In genomic region chr17:31924229-31924628, GRCm38 (mm10) we compare ENCODE assay signal across 14 mouse cellular contexts.
"Had no signal": no experiment of that assay in that cellular context is flagged by ENCODE, and none has a peak within 500 bp of the region (broad histone marks: within the 10 kb centered on the region; RNA-seq: fewer than 3 reads in every experiment).

No protein-coding gene starts in this region.

- DNase-seq: layer of hippocampus, postnatal 36 days; liver, embryonic 13.5 days; lung, embryonic 14.5 days; lung, postnatal 36 days; thymus, adult 18-20 months; thymus, postnatal 36 days had no signal

- H3K36me3 ChIP-seq: liver, embryonic 13.5 days; midbrain, embryonic 10.5 days; midbrain, embryonic 15.5 days; neural tube, embryonic 13.5 days had no signal

- H3K27ac ChIP-seq: left cerebral cortex, adult 2 months; liver, embryonic 13.5 days; midbrain, embryonic 10.5 days; midbrain, embryonic 15.5 days; neural tube, embryonic 13.5 days had no signal

- H3K4me1 ChIP-seq: liver, embryonic 13.5 days; midbrain, embryonic 15.5 days had no signal

- H3K27me3 ChIP-seq: liver, embryonic 13.5 days; midbrain, embryonic 15.5 days; neural tube, embryonic 13.5 days had no signal

- H3K9ac ChIP-seq: liver, embryonic 13.5 days; lung, embryonic 14.5 days; midbrain, embryonic 15.5 days; neural tube, embryonic 13.5 days had no signal

- H3K4me2 ChIP-seq: liver, embryonic 13.5 days; lung, embryonic 14.5 days; midbrain, embryonic 15.5 days; neural tube, embryonic 13.5 days had no signal

- H3K9me3 ChIP-seq: liver, embryonic 13.5 days; megakaryocyte, embryonic 14.5 days; midbrain, embryonic 10.5 days; midbrain, embryonic 15.5 days; neural tube, embryonic 13.5 days had no signal

- H3K4me3 ChIP-seq: left cerebral cortex, adult 2 months; liver, embryonic 13.5 days; megakaryocyte, embryonic 14.5 days; midbrain, embryonic 10.5 days; midbrain, embryonic 15.5 days; neural tube, embryonic 13.5 days had no signal

- ATAC-seq: inflammation-experienced regulatory T-cells, adult 6 months; intestine, embryonic 16.5 days; lung, postnatal 0 days; midbrain, embryonic 15.5 days had no signal
